Mouse (Mus musculus): ENCODE data around the gene Tmem202. TPM values are rescaled to one million over a fixed set of nuclear protein-coding genes. Genes with fewer than 3 reads are reported as not detected.
A peak's percentile ranks its signal among the peaks of the same experiment; 100 is the strongest.

Tmem202 gene
- polyA plus RNA-seq, 1 experiment from 2014 or later = 0.71 TPM

DNA sequence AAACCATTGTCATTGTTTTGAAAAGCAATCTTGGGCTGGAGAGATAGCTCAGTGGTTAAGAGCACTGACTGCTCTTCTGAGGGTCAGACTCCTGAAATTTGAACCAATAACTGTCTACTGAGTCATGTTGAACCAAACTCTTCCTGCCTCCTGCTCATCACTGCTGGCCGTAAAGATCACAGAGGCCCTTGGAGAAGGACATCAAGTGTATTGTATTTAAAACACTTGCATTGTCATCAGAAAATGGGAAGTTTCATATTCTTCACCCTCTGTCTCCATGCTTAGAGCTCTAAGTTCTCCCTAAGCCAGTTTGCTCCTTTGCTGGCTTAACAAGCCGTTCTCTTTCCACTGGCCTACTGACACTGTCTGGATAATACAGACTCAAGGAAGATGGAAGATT lies 11.4 kb downstream of the Tmem202 start:
- no peaks in the 10 kb centered on the region for H3K4me1 ChIP-seq (replicated peaks)
- no peaks in the 10 kb centered on the region for H3K36me3 ChIP-seq
- WGBS = 94% methylated on average over 2 of the region's 2 CpGs
- no peak overlapping the region for H3K4me2 ChIP-seq
- no peak overlapping the region for H3K27ac ChIP-seq
- no peak overlapping the region for H3K4me3 ChIP-seq
- H3K9me3 ChIP-seq = no peaks in the 10 kb centered on the region
- no peak for ATAC-seq (ENCODE audit: low FRiP score)
- no peak overlapping the region for H3K9ac ChIP-seq
- H3K27me3 ChIP-seq = no peaks in the 10 kb centered on the region

DNA sequence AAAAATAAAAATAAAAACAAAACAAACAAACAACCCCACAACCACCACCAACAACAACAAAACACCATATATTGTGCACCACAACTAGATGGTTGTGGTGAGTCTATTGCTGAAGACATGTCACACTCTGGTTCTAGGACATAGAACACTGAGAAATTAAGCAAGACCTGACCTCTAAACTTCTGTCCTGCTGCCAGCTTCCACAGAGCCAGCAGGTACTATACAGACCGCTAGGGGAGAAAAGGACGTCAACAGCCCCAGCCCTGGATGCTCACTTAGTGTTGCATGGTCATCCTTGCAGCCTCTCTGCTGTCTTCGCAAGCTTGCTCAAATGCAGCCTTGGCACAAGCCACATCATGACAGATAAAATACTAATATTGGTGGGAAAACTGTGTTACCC lies 12.1 kb downstream of the Tmem202 start:
- Histone ChIP-seq H3K4me2 (no peak overlapping the region), H3K27ac (no peak overlapping the region), H3K4me3 (no peak overlapping the region), H3K9me3 (no peaks in the 10 kb centered on the region), H3K27me3 (no peaks in the 10 kb centered on the region), H3K4me1 (replicated peaks) (no peaks in the 10 kb centered on the region), H3K9ac (no peak overlapping the region), H3K36me3 (no peaks in the 10 kb centered on the region)
- ATAC-seq (ENCODE audit: low FRiP score) = no peak
- 90% methylated on average over 3 of the region's 3 CpGs for WGBS

DNA sequence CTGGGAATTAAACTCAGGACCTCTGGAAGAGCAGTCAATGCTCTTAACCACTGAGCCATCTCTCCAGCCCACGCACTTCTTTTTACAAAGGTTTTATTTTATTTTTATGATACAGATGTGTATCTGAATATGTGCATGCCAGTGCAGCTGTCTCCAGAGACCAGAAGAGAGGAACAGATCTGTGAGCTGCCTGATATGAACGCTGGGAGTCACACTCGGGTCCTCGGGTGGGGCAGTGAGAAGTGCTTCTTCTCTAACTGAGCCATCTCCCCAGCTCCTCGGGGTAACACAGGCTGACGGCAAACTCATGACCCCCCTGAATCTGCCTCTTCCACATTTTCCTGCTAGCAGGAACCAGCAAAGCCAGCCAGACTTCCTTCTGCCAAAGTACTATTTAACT lies 12.9 kb downstream of the Tmem202 start:
- Histone ChIP-seq H3K27ac (no peak overlapping the region), H3K27me3 (no peaks in the 10 kb centered on the region), H3K4me2 (no peak overlapping the region), H3K9ac (no peak overlapping the region), H3K9me3 (no peaks in the 10 kb centered on the region), H3K4me3 (no peak overlapping the region), H3K4me1 (replicated peaks) (no peaks in the 10 kb centered on the region), H3K36me3 (no peaks in the 10 kb centered on the region)
- no peak for ATAC-seq (ENCODE audit: low FRiP score)
- 83% methylated on average over 6 of the region's 6 CpGs for WGBS

DNA sequence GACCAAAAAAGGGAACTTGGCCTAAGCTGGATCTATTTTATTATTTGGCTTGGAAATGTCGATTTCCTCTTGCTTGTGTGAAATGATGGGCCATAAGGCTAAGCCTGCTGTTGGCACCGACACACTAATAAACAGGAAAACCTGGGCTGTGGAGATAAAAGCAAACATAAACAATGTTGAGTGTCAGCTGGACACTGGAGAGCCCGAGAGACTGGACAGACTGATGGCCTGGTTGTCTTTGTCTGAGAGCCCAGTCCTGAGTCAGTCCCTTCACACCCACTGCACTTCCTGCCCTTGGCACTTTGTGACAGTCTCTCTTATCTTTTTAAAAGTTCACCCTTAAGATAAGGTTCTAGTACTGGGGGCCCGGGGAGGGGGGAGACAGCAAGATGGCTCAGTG lies 16.7 kb downstream of the Tmem202 start:
- Histone ChIP-seq H3K4me1 (replicated peaks) (no peaks in the 10 kb centered on the region), H3K36me3 (no peaks in the 10 kb centered on the region), H3K9ac (no peak overlapping the region), H3K27me3 (no peaks in the 10 kb centered on the region), H3K27ac (no peak overlapping the region), H3K4me2 (no peak overlapping the region), H3K4me3 (no peak overlapping the region), H3K9me3 (no peaks in the 10 kb centered on the region)
- WGBS = 65% methylated on average over 4 of the region's 4 CpGs
- no peak for ATAC-seq (ENCODE audit: low FRiP score)

DNA sequence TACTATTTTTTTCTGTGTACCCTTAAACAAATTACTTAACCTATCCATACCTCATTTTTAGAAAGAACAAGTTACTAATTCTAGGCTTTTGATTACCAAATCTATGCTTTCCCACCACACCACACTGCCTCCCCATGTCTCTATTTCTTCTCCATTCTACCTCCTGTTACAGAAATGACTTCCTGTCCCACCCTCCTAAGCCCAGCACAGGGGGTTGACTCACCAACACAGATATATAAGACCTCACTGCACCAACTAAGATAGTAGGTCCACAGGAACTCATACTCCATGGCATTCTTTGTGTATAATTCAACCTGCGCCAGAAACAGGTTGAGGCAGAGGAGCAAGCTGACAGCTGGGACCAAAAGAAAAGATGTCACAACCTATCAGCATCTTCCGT lies 20.3 kb downstream of the Tmem202 start:
- no peak for ATAC-seq (ENCODE audit: low FRiP score)
- 96% methylated on average over 2 of the region's 2 CpGs for WGBS
- Histone ChIP-seq H3K9ac (no peak overlapping the region), H3K9me3 (no peaks in the 10 kb centered on the region), H3K36me3 (no peaks in the 10 kb centered on the region), H3K4me1 (replicated peaks) (no peaks in the 10 kb centered on the region), H3K27ac (no peak overlapping the region), H3K27me3 (no peaks in the 10 kb centered on the region), H3K4me2 (no peak overlapping the region), H3K4me3 (no peak overlapping the region)

DNA sequence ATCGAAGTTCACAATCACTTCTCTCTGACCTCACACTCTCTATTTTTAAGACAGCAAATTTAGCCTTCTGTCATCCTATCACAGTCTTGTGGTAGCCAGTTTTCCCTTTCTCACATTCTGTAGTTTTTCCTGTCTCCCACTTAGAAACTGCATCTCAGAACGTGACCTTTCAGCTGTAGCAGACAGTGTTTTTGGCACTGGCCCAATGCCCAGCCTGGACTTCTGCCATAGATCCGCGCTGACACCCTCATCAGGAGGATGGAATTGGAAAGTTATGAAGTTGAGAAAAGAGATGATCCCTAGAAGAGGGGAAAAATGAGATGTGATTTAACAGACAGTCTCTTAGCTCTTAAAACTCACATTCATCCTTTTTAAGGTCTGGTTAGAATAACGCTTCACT lies 20.7 kb downstream of the Tmem202 start:
- WGBS = 79% methylated on average over 5 of the region's 5 CpGs

DNA sequence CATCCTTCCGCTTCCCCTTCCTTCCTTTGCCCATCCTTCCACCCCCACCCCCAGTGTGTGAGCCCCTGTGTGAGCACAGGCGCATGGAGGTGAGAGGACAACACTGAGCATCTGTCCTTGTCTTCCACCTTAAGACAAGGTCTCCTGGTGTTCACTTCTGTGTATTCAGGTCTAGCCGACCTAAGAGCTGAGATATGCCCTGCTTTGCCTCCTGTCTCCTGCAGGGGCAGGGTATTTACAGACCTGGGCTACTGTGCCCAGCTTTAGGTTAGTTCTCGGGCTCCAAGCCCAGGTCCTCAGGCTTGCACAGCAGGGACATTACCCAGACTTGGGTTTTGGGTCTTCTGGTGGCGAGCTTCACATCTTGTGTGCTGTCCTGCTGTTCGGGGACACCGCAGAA lies 22.5 kb downstream of the Tmem202 start:
- H3K27ac ChIP-seq = no peak overlapping the region
- H3K4me2 ChIP-seq = no peak overlapping the region
- no peak overlapping the region for H3K9ac ChIP-seq
- WGBS = 60% methylated on average over 7 of the region's 7 CpGs
- H3K36me3 ChIP-seq = no peaks in the 10 kb centered on the region
- no peaks in the 10 kb centered on the region for H3K9me3 ChIP-seq
- no peak overlapping the region for H3K4me3 ChIP-seq
- no peaks in the 10 kb centered on the region for H3K27me3 ChIP-seq
- no peak for ATAC-seq (ENCODE audit: low FRiP score)
- H3K4me1 ChIP-seq (replicated peaks) = no peaks in the 10 kb centered on the region

More for the DNA sequence above, 20.7 kb downstream of the Tmem202 start:
- H3K9me3 ChIP-seq = no peaks in the 10 kb centered on the region
- no peak overlapping the region for H3K27ac ChIP-seq
- H3K4me2 ChIP-seq = no peak overlapping the region
- H3K36me3 ChIP-seq = no peaks in the 10 kb centered on the region
- H3K9ac ChIP-seq = no peak overlapping the region
- H3K4me1 ChIP-seq (replicated peaks) = no peaks in the 10 kb centered on the region
- no peaks in the 10 kb centered on the region for H3K27me3 ChIP-seq
- no peak for ATAC-seq (ENCODE audit: low FRiP score)
- no peak overlapping the region for H3K4me3 ChIP-seq

DNA sequence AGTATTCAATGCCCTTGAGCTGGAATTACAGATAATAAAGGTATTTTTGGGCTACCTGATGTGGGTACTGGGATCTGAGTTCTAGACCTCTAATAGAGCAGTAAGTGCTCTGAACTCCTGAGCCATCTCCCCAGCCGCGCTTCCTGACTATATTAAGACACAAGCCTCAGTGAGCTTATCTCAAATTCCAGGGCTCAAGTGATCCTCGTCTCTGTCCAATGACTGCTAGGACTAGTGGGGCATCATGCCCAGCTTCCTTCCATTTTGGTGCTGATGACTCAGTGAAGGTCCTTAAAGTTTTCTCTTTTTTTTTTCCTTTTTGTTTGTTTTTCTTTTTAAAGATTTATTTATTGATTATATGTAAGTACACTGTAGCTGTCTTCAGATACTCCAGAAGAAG lies 24.6 kb downstream of the Tmem202 start:
- no peak overlapping the region for H3K9ac ChIP-seq
- H3K4me2 ChIP-seq = no peak overlapping the region
- no peaks in the 10 kb centered on the region for H3K36me3 ChIP-seq
- H3K27me3 ChIP-seq = no peaks in the 10 kb centered on the region
- 77% methylated on average over 3 of the region's 3 CpGs for WGBS
- no peak overlapping the region for H3K27ac ChIP-seq
- H3K4me1 ChIP-seq (replicated peaks) = no peaks in the 10 kb centered on the region
- no peak for ATAC-seq (ENCODE audit: low FRiP score)
- H3K9me3 ChIP-seq = no peaks in the 10 kb centered on the region
- no peak overlapping the region for H3K4me3 ChIP-seq

DNA sequence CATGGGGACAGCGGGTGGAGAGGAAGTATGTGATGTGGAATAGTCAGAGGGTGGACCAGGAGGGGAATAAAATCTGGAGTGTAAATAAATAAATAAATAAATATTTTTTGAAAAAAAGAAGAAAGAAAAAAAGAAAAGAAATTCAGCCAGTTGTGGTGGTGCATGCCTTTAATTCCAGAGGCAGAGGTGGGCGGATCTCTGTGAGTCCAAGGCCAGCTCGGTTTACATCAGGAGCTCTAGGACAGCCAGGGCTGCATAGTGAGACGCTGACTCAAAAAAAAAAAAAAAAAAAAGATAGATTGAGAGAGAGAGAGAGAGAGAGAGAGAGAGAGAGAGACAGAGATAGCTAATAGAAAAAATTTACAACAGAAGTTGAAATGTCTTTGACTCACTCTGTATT lies 27.3 kb downstream of the Tmem202 start:
- Histone ChIP-seq H3K4me3 (no peak overlapping the region), H3K4me2 (no peak overlapping the region), H3K36me3 (no peaks in the 10 kb centered on the region), H3K9me3 (no peaks in the 10 kb centered on the region), H3K27ac (no peak overlapping the region), H3K4me1 (replicated peaks) (no peaks in the 10 kb centered on the region), H3K9ac (no peak overlapping the region), H3K27me3 (no peaks in the 10 kb centered on the region)
- no peak for ATAC-seq (ENCODE audit: low FRiP score)
- 65% methylated on average over 4 of the region's 4 CpGs for WGBS

DNA sequence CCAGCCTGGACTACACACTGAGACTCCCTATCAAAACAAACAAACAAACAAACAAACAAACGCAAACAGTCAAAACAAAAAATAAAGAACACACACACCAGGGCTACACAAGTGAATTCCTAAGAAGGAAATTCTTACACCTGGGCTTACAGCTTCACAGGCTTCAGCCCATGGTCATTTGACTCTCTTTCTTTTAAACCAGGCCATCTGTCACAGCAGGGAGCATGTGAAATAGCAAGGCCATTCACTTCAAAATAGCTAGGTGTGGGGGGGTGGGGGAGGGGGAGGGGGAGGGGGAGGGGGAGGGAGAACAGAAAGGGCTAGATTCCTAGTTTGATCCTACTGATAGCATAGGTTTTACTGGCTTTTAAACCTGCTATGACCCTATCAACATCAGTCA lies 31.5 kb downstream of the Tmem202 start:
- Histone ChIP-seq H3K36me3 (no peaks in the 10 kb centered on the region), H3K27ac (no peak overlapping the region), H3K4me3 (no peak overlapping the region), H3K9ac (no peak overlapping the region), H3K4me2 (no peak overlapping the region), H3K9me3 (no peaks in the 10 kb centered on the region), H3K4me1 (replicated peaks) (no peaks in the 10 kb centered on the region), H3K27me3 (no peaks in the 10 kb centered on the region)
- WGBS = 62% methylated on average over 1 of the region's 1 CpGs
- no peak for ATAC-seq (ENCODE audit: low FRiP score)

DNA sequence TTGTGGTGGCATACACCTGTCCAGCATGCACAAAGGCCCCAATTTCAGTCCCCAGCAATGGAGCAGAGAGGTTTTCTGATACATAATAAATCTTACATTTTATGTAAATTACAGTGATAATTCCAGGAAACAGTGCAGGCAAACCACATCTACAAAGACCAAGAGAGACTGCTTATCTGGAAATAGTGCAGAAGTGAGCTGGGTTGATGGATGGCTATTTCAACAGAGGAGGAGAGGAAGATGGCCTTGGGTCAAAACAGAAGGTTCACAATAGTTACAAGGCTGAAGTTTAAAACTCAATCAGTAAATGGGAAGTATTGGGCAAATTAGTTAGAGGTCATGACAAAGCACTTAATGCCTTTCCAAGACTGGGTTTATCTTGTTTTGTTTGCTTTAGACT lies 52.3 kb downstream of the Tmem202 start:
- Histone ChIP-seq H3K9me3 (no peaks in the 10 kb centered on the region), H3K36me3 (no peaks in the 10 kb centered on the region), H3K9ac (peak overlapping the region; percentile 98), H3K4me3 (peak overlapping the region; percentile 99), H3K4me1 (replicated peaks) (peaks cover 21% of the 10 kb centered on the region), H3K4me2 (peak overlapping the region; percentile 95), H3K27ac (peak overlapping the region; percentile 100), H3K27me3 (no peaks in the 10 kb centered on the region)
- ATAC-seq (ENCODE audit: low FRiP score) = no peak

DNA sequence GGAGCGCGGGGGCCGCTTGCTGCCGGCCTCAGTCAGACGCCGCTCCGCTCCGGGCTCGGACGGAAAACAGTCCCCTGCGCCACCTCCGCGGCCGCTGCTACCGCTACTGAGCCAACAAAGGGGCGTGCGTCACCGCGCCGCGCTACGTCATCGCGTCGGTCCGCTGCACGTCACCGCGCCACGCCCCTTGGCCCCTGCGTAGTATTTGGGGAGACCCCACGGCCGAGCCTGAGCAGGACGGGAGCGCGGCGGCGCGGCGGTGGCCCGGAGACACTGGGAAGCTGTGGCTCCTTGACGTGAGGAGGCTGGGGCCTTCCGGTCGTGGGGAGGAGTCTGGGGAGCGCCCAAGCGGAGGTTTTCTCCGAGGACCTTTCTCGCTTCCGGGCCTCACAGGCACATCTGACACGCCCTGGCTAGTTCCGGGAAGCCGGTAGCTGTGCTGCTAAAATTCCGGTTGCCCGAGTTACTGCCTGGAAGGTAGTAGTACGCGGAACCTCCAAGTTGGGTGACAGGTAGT lies 53.0 kb downstream of the Tmem202 start, which contains the start of gene Arih1:
Gene Arih1, minus strand, starts transcription at position 70 of the 517 bp plus-strand sequence.
- Histone ChIP-seq H3K27me3 (no peaks in the 10 kb centered on the region), H3K36me3 (no peaks in the 10 kb centered on the region)
- WGBS = under 1% methylated on average over 51 of the region's 56 CpGs

DNA sequence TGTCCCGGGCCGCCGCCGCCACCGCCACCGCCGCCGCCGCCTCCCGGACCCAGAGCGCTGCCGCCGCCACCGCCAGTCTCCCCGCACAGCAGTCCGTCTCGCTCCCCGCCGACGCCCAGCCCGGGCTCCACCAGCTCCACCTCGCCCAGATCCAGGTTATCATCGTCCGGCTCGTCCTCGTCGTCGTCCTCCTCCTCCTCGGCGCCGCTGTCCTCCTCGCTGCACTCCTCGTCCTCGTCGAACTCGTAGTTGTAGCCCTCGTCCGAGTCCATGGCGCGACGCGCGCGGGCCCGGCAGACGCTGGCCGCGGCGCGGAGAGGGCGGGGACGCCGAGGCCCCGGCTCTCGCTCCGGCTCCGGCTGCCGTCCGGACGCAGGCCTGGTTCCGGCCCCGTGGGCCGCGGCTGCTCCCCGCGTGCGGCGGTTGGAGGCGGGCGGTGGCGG lies 53.5 kb downstream of the Tmem202 start:
- Histone ChIP-seq H3K27ac (peak overlapping the region; percentile 100), H3K36me3 (no peaks in the 10 kb centered on the region), H3K4me3 (peak overlapping the region; percentile 99), H3K4me2 (peak overlapping the region; percentile 95), H3K9ac (peak overlapping the region; percentile 98), H3K9me3 (no peaks in the 10 kb centered on the region), H3K27me3 (no peaks in the 10 kb centered on the region), H3K4me1 (replicated peaks) (peaks cover 23% of the 10 kb centered on the region)
- ATAC-seq (ENCODE audit: low FRiP score) = peak; percentile 77
- WGBS = under 1% methylated on average over 57 of the region's 71 CpGs

More for the DNA sequence above, 53.0 kb downstream of the Tmem202 start, which contains the start of gene Arih1:
- H3K4me2 ChIP-seq = peak within 1 kb of the TSS; percentile 95
- peak within 1 kb of the TSS; percentile 99 for H3K4me3 ChIP-seq
- H3K4me1 ChIP-seq (replicated peaks) = peaks cover 22% of the 10 kb centered on the region
- peak; percentile 99 for ATAC-seq (ENCODE audit: low FRiP score)
- H3K9me3 ChIP-seq = no peaks in the 10 kb centered on the region
- H3K27ac ChIP-seq = peak within 1 kb of the TSS; percentile 100
- peak within 1 kb of the TSS; percentile 98 for H3K9ac ChIP-seq

All from hindbrain, embryonic 13.5 days (tissue).